Mouse (Mus musculus): ENCODE results near the gene Sox18. TPM values are rescaled to one million over a fixed set of nuclear protein-coding genes. Genes with fewer than 3 reads are reported as not detected.

The Sox18 gene
- polyA plus RNA-seq, 1 experiment = 0.06 TPM

GRCm38 (mm10) chr2:181628471-181628870 lies 43.0 kb downstream of the Sox18 start:
- H3K36me3 ChIP-seq (ENCODE audit: control insufficient read depth, insufficient read depth) = peaks cover 37% of the 10 kb centered on the region
- H3K79me3 ChIP-seq (ENCODE audit: low read depth) = no peaks in the 10 kb centered on the region
- no peaks in the 10 kb centered on the region for H3K79me2 ChIP-seq (ENCODE audit: control insufficient read depth, insufficient read depth)
- no peak overlapping the region for H3ac ChIP-seq (ENCODE audit: control insufficient read depth, insufficient read length, low read depth)
- H3K27me3 ChIP-seq (ENCODE audit: control insufficient read depth, insufficient read depth, insufficient read length) = no peaks in the 10 kb centered on the region
- H3K4me3 ChIP-seq (ENCODE audit: insufficient read depth, poor library complexity, severe bottlenecking) = no peak overlapping the region
- no peak for TF ChIP-seq MYOG (IDR thresholded peaks at IDR 0.05; ENCODE audit: control insufficient read depth, extremely low read depth, insufficient read length)
- no peak for TF ChIP-seq CEBPB (IDR thresholded peaks at IDR 0.05; ENCODE audit: low read depth)
- TF ChIP-seq CTCF (IDR thresholded peaks at IDR 0.05; ENCODE audit: control insufficient read depth, insufficient read depth, insufficient read length) = no peak
- no peak for TF ChIP-seq FOSL1 (IDR thresholded peaks at IDR 0.05; ENCODE audit: insufficient read depth, low read length, poor library complexity, severe bottlenecking)
- no peak for TF ChIP-seq MAX (IDR thresholded peaks at IDR 0.05)
- no peak for TF ChIP-seq USF1 (IDR thresholded peaks at IDR 0.05; ENCODE audit: low read depth)
- no peak for TF ChIP-seq MYOD1 (IDR thresholded peaks at IDR 0.05; ENCODE audit: control insufficient read depth, insufficient read length, low read depth)

GRCm38 (mm10) chr2:181623401-181623800 lies 48.0 kb downstream of the Sox18 start:
- no peak overlapping the region for H3K4me3 ChIP-seq (ENCODE audit: insufficient read depth, poor library complexity, severe bottlenecking)
- TF ChIP-seq FOSL1 (IDR thresholded peaks at IDR 0.05; ENCODE audit: insufficient read depth, low read length, poor library complexity, severe bottlenecking) (no peak), CEBPB (IDR thresholded peaks at IDR 0.05; ENCODE audit: low read depth) (no peak), USF1 (IDR thresholded peaks at IDR 0.05; ENCODE audit: low read depth) (no peak), MYOD1 (IDR thresholded peaks at IDR 0.05; ENCODE audit: control insufficient read depth, insufficient read length, low read depth) (no peak), MYOG (IDR thresholded peaks at IDR 0.05; ENCODE audit: control insufficient read depth, extremely low read depth, insufficient read length) (no peak), CTCF (IDR thresholded peaks at IDR 0.05; ENCODE audit: control insufficient read depth, insufficient read depth, insufficient read length) (no peak), MAX (IDR thresholded peaks at IDR 0.05) (no peak)
- no peaks in the 10 kb centered on the region for H3K79me2 ChIP-seq (ENCODE audit: control insufficient read depth, insufficient read depth)
- no peak overlapping the region for H3ac ChIP-seq (ENCODE audit: control insufficient read depth, insufficient read length, low read depth)
- peaks cover 37% of the 10 kb centered on the region for H3K36me3 ChIP-seq (ENCODE audit: control insufficient read depth, insufficient read depth)
- no peaks in the 10 kb centered on the region for H3K27me3 ChIP-seq (ENCODE audit: control insufficient read depth, insufficient read depth, insufficient read length)
- H3K79me3 ChIP-seq (ENCODE audit: low read depth) = no peaks in the 10 kb centered on the region

Other genes with a start within 250 kb of the Sox18 start
- gene Zbtb46, start 212.2 kb downstream of the Sox18 start, polyA plus RNA-seq (2012; fragmentation: generic; extraction: Trizol) = 0.68 TPM
- not detected for gene Abhd16b, start 178.4 kb downstream of the Sox18 start, polyA plus RNA-seq (2012; fragmentation: generic; extraction: Trizol)
- 79.2 TPM for gene Tpd52l2, start 174.5 kb downstream of the Sox18 start, polyA plus RNA-seq (2012; fragmentation: generic; extraction: Trizol)
- 34.3 TPM for gene Dnajc5, start 151.2 kb downstream of the Sox18 start, polyA plus RNA-seq (2012; fragmentation: generic; extraction: Trizol)
- gene Uckl1, start 86.7 kb downstream of the Sox18 start, polyA plus RNA-seq (2012; fragmentation: generic; extraction: Trizol) = 20.6 TPM
- 41.4 TPM for gene Prpf6, start 79.8 kb downstream of the Sox18 start, polyA plus RNA-seq (2012; fragmentation: generic; extraction: Trizol)
- gene Zfp512b, start 78.8 kb downstream of the Sox18 start, polyA plus RNA-seq (2012; fragmentation: generic; extraction: Trizol) = 9.8 TPM
- 1.1 TPM for gene Samd10, start 72.4 kb downstream of the Sox18 start, polyA plus RNA-seq (2012; fragmentation: generic; extraction: Trizol)
- gene Gm29797, start 14.6 kb downstream of the Sox18 start, polyA plus RNA-seq (2012; fragmentation: generic; extraction: Trizol) = 0.05 TPM
- 1.6 TPM for gene Tcea2, start 8.7 kb upstream of the Sox18 start, polyA plus RNA-seq (2012; fragmentation: generic; extraction: Trizol)
- 66.4 TPM for gene Rgs19, start 22.3 kb upstream of the Sox18 start, polyA plus RNA-seq (2012; fragmentation: generic; extraction: Trizol)
- not detected for gene Lkaaear1, start 26.8 kb upstream of the Sox18 start, polyA plus RNA-seq (2012; fragmentation: generic; extraction: Trizol)
- gene Oprl1, start 43.4 kb upstream of the Sox18 start, polyA plus RNA-seq (2012; fragmentation: generic; extraction: Trizol) = not detected
- not detected for gene Myt1, start 91.7 kb upstream of the Sox18 start, polyA plus RNA-seq (2012; fragmentation: generic; extraction: Trizol)
- gene Pcmtd2, start 166.2 kb upstream of the Sox18 start, polyA plus RNA-seq (2012; fragmentation: generic; extraction: Trizol) = 4.4 TPM
- 21.0 TPM for gene Polr3k, start 192.7 kb upstream of the Sox18 start, polyA plus RNA-seq (2012; fragmentation: generic; extraction: Trizol)

All from C2C12 (cell line).